Mouse (Mus musculus) cerebellum, postnatal 4 days (tissue): ENCODE measurements around the gene Kdf1.

ENCODE experiments used
- DNase-seq, 2 experiments: peaks; one replicate each; pipeline ENCODE4 v3.0.0; 2022; ENCODE audit warnings: low spot score in 2 of 2, mixed read lengths in 1 of 2

Kdf1 gene

DNA sequence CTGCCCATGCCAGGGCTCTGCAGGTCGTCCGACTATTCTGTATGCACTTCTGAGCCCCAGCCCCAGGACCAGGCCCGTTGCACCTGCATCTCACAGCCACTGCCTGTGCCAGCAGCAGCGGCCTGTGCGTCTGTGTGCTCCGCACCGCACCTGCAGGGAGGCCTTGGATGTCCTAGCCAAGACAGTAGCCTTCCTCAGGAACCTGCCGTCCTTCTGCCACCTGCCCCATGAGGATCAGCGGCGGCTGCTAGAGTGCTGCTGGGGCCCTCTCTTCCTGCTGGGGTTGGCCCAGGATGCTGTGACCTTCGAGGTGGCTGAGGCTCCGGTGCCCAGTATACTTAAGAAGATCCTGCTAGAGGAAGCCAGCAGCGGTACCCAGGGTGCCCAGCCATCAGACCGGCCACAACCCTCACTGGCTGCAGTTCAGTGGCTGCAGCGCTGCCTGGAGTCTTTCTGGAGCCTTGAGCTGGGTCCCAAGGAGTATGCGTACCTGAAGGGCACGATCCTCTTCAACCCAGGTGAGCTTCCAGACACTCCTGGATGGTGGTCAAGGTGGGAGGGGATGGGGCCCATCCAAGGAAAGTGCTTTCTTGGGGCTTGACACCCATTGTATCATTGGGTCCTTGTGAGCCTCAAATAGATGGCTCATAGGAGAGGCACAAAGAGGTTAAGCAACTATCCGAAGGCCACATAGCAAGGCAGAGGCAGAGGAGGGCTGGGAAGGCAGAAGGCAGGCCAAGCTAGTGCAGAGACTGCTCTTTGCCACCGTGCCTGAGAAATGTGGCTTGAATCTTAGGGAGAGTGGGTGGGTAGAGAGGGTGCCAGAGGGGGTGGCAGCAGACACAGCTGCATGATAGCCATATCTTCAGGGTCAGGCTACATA is 34.9 kb downstream of the Kdf1 start:
- DNase-seq: no peak

DNA sequence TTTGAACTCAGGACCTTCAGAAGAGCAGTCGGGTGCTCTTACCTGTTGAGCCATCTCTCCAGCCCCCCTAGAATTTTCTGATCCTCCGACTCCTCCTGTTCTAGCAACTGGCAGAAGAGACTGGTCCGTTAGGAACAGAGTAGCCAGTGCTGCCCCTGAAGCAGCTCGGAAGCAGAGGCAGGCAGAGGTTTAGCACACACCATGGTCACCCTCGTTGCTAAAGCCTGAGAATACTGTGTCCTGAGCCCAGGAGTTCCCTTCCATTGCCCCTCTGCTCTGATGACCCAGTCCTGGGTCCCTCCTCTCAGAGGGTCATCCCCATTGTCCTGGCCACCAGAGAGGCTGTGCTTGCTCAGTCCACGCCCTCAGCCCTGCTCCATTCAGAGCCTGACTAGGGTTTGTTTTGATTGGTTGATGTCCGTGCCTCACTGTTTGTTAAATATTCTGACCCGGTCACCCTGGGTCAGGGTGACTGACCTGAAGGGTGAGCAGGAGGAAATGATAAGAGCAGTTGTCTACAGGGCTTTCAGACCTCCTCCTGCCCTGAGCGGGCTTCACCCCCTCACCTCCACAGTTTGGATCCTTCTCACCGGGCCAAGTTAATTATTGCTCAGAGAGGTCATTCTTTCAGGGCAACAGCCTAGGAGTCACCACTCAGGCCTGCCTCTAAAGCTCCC is 38.4 kb downstream of the Kdf1 start:
- no peak for DNase-seq

DNA sequence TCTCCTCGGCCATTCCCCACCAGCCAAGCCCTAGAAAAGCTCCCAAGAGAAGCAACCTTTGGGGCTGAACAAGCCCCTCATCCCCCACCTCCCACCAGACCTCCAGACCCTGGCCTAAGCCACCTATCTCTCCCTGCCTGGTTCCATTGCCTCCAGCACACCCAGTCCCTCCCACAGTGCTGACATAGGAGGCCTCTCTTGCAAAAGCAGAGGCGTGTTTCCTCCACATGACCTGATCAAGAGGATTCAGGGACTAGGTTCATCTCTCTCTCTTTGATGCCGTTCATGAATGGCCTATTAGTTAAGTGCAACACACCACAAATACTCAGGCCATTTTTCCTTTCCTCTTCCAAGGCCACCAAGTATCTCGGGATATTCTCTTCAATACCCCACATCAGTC is 41.1 kb downstream of the Kdf1 start:
- no peak for DNase-seq

DNA sequence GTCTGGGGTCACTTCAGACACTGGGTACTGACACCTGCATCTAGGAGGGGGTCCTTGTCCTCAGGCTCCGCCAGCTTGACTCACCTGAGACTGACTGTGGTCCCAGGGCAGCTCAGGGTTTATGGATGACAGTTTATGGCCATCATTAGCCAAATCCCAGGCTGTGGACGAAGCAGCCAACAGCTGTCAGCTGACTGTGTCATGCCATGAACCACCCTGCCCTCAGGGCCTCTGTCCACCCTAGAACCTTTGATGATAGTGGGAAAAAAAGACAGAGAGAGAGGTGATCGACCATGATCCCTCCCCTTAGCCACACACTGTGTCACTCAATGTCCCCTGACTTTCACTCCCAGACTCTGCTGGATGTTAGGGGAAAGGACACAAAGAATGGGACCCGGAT is 42.9 kb downstream of the Kdf1 start:
- DNase-seq: no peak

DNA sequence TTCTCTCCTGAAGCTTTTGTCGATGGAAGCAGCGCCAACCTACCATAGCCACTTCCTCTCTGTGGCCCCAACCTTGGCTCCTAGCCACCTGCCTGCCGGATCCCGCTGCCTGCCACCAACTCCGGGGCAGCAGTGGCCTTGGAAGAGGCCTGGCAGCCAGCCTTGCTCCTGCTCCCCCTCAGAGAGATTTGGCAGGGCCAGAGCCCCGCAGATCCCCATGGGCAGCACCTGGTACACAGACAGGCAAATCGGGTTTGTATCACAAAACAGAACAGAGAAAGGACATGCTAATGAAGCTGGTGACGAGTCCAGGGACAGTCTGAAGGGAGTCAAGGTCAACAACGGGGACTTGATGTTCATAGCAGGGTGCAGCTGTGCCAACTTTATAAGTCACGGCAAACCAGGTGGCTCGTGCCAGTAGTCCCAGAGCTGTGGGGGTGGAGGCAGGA is 44.4 kb downstream of the Kdf1 start:
- peak; percentile 35 to 63 for DNase-seq

DNA sequence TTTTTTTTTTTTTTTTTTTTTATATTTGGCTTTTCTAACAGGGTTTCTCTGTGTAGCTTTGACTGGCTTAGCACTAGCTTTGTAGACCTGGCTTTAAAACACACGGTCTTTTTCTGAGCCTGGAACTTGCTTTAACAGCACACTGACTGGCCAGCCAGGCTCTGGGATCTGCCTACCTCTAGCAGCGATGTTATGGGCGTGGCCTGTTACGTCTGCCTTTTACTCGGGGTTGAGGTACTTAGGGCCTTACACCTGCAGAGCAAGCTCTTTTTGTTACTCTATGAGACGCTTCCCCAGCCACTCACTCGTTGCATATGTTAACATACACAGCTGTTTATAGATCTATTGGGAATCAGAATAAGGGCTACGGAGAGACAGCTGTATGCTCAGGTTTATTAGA is 48.5 kb downstream of the Kdf1 start:
- DNase-seq: no peak

DNA sequence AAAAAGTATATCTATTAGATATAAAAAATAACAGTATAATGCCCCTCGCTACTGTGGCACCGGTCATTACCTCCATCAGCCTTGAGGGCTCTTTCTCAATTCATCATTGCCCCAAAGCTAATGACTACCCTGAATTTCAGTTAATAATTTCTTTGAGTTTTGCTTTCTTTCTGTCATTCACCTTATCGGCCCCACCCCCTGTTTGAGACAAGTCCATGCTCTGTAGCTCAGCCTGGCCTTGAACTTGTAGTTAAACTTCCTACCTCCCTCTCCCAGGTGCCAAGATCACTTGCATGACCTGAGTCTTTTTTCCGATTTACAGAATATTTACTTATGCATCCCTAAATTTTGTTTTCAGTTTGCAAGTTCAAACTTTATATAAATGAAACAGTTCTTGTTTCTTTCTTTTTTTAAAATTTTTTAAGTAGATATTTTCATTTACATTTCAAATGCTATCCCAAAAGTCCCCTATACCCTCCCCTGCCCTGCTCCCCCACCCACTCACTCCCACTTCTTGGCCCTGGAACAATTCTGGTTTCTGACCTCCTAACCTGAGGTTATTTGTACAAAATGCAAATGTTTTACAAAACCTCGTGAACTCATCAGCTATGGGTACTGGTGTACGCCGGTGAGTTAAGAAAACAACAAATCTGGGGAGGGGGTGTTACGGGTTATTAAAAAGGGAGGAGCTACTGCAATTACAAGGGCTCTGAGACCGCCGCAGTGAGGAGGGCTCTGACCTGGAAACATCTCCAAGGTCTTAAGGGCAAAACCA is 50.7 kb downstream of the Kdf1 start:
- DNase-seq: no peak

DNA sequence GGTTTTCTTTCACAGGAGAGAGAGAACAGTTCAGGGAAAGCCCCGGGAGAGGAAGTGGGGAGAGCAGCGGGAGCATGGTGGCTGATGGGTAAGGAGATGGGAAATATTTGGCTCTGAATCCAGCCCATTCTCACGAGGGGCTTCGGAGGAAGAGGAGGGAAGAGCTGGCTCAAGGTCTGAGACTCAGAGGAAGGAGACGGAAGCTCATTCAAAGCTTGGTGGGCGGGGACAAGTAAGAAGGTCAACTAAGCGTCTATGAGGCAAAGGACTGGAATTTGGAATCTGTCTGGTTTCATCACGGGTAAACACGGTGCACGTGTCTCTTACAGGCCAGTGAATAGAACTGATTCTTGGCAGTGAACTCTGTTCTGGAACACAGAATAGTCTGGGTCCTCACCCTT is 51.3 kb downstream of the Kdf1 start:
- DNase-seq: no peak

DNA sequence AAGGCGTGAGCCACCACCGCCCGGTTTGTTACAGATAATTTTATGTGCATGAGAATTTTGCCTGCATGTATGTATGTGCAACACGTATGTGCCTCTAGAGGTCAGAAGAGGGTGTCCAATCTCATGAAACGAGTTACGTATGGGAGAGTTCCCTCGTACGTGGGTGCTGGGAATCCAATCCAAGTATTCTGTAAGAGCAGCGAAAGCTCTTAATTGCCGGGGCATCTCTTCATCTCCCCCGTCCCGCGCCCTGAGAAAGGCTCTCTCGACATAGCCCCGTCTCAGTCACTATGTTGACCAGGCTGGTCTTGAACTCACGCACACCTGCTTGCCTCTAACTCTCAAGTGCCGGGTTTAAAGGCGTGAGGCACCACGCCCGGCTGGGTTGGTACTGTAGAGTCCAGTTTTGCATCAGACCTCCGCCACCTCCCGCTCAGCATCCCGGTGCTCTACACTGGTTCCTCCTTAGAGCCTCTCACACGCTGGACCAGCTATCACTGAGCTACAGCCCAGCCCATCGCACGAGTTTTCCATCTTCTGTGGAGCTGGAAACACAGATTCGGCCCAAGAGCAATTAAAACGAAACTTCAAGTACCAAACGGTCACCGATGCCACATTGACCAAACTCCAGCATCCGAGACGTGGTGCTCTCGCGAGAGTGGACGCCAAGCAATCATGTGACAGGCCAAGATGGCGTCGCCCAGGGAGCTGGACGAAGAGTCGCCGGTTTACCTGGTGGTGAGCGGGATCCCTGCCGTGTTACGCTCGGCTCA is 55.5 kb downstream of the Kdf1 start, which contains the start of gene Gpatch3:
TSS of gene Gpatch3 (plus strand) at position 676 of the 773 bp plus-strand sequence.
- peak; percentile 78 to 88 for DNase-seq

DNA sequence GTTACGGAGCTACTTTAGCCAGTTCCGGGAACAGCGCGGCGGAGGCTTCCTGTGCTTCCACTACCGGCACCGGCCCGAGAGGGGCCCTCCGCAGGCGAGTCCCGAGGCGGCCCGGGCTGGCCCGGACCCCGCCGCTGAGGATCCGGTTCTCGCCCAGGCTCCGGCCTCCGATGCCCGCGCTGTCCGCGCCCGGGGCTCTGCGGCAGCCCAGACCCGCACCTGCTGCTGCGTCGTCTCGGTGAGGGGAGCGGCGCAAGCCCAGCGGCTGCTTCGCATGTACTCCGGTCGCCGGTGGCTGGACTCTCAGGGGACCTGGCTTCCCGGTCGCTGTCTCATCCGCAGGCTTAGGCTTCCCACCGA is 56.1 kb downstream of the Kdf1 start:
- no peak for DNase-seq

DNA sequence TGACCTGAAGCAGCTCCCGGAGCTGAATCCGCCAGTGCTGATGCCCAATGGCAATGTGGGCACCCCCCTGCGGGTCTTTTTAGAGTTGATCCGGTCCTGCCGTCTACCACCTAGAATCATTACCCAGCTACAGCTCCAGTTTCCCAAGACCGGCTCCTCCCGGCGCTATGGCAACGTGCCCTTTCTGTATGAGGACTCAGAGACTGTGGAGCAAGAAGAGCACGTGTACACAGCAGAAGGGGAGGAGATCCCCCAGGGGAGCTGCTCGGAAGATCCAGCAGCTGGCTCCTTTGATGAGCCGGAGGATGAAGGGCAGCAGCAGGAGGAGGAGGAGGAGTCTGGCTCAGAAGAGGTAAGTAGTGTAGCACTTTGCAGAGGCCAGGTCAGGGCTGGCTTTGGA is 59.2 kb downstream of the Kdf1 start:
- no peak for DNase-seq
